Mouse (Mus musculus) ES-E14 (cell line): ENCODE results near the gene Ino80e.

Experiments used
- CHD2 ChIP-seq: IDR thresholded peaks from 2 replicates; pipeline ENCODE4 v1.6.1; 2014; ENCODE audit warnings: mild to moderate bottlenecking, low read depth, low read length, inconsistent platforms
- ZC3H11A ChIP-seq: IDR thresholded peaks from 2 replicates; pipeline ENCODE4 v1.6.1; 2012; ENCODE audit warnings: low read depth, mild to moderate bottlenecking, inconsistent platforms, low read length, borderline replicate concordance

GRCm38 (mm10) chr7:126881040-126881439 lies 18.9 kb upstream of the Ino80e start:
- no peak for TF ChIP-seq ZC3H11A
- TF ChIP-seq CHD2, result no peak
